Mouse (Mus musculus) heart, adult 9 months (tissue): ENCODE measurements around the gene Dbndd2.

Experiments
- DNase-seq, 2 experiments: peaks; one replicate each; pipeline ENCODE4 v3.0.0; 2022; ENCODE audit warnings: low spot score in 2 of 2

Gene Dbndd2

GRCm38 (mm10) chr2:164453887-164454500 lies 31.9 kb upstream of the Dbndd2 start:
- DNase-seq = no peak

GRCm38 (mm10) chr2:164454846-164455245 lies 31.1 kb upstream of the Dbndd2 start:
- DNase-seq = peak; percentile 87 to 92

DNA sequence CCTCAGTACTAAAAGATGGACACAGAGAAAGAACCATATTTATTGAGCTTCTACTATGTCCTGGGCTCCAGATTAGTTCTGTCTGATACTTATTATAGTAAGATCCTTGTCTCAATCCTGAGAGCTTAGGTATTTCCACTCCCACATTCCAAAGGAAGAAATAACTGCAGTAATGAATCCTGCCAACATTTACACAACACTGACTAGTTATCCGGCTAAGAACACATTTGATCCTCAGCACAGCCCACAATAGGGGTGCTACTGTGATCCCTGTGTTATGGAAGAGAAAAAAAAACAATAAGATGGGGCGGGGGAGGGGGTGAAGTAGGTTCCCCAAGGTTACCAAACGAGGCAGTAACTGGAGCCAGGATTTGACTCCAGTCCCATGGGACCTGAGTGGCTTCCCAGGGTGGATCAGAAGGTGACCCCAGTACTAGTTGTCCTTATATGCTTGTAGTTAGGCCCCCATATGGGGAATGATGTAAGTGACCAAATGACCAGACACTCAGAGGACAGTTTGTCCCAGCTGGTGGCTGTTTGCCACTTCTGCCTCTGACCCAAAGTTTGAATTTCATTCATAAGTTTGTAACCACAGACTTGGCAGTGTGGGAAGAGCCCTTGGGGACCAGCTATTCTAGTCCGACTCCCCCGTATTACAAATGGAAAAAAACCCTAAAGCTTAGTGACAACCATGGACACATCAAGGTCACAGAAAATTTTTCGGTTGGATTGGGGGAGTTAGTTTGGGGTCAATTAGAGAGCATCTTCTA lies 30.3 kb upstream of the Dbndd2 start:
- peak; percentile 71 to 76 for DNase-seq

DNA sequence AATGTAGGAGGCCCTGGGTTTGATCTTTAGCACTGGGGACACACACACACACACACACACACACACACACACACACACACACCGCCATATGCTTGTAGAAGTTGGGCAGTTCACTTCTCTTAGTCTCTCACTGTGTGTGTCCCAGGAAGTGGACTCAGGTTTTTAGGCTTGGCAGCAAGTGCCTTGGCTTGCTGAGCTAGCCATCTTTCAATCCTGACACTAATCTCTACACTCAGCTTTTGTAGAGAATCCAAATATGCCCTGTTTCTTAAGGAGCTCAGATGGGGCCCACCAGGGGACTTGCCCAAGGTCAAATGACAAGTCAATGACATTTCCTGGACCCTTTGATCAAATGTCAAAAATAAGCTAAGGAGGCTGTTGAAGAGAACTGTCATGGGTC lies 29.5 kb upstream of the Dbndd2 start:
- DNase-seq = no peak

GRCm38 (mm10) chr2:164456864-164457300 lies 29.0 kb upstream of the Dbndd2 start, which contains the start of gene Sys1:
TSS of gene Sys1 (plus strand) at chr2:164456964.
- DNase-seq = peak in 1 of 2 experiments; percentile 34

DNA sequence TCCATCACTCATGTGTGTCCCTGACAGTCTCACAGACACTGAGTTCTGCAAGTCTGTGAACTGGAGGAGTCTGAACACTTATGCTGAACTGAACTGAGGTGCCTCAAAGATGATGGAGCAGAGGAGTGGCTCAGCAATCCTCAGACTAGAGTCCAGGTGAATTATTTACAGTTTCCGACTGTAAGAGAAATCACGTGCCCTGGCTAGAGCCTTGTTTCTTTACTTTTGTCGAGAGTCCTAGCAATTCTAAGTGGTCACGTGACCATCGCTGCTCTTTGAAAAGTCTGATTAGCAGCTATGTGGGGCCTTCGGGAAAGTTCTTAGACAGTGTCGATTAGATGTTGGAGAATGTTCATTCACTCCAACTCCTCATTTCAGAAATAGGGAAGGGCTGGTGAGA lies 28.0 kb upstream of the Dbndd2 start:
- DNase-seq = no peak

DNA sequence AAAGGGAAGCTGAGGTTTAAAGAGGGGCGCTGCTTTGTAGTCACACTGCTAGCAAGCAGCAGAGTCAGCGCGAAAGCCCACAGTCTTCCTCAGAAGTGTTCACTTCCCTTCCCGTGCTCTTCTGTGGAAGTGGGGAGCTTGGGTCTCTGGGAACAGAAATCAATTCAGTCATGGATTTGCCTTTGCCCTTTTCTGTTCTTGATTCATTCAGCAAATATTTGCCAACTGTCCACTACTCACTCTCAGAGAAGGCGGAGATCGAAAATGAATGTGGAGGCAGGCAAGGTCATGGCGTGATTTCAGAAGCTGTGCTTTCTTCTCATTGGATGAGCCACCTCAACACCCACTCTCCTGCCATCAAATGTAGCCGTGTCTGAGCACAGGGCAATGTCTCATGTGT lies 27.4 kb upstream of the Dbndd2 start:
- no peak for DNase-seq

GRCm38 (mm10) chr2:164460745-164461551 lies 25.0 kb upstream of the Dbndd2 start, which contains the start of gene Gm20458:
TSS of gene Gm20458 (plus strand) at chr2:164460967.
- peak; percentile 97 to 98 for DNase-seq

GRCm38 (mm10) chr2:164465161-164465560 lies 20.7 kb upstream of the Dbndd2 start:
- DNase-seq = no peak

- no peak for DNase-seq
Measured at GRCm38 (mm10) chr2:164466787-164467186, 19.1 kb upstream of the Dbndd2 start.

GRCm38 (mm10) chr2:164470254-164470653 lies 15.7 kb upstream of the Dbndd2 start:
- DNase-seq = no peak

GRCm38 (mm10) chr2:164473624-164474023 lies 12.3 kb upstream of the Dbndd2 start, which contains the start of gene Trp53tg5:
TSS of gene Trp53tg5 (minus strand) at chr2:164473724.
- DNase-seq = no peak

GRCm38 (mm10) chr2:164486258-164487114 lies 580 bp downstream of the Dbndd2 start:
- DNase-seq = peak; percentile 70 to 73

GRCm38 (mm10) chr2:164487115-164487527 lies 1.2 kb downstream of the Dbndd2 start:
- no peak for DNase-seq

DNA sequence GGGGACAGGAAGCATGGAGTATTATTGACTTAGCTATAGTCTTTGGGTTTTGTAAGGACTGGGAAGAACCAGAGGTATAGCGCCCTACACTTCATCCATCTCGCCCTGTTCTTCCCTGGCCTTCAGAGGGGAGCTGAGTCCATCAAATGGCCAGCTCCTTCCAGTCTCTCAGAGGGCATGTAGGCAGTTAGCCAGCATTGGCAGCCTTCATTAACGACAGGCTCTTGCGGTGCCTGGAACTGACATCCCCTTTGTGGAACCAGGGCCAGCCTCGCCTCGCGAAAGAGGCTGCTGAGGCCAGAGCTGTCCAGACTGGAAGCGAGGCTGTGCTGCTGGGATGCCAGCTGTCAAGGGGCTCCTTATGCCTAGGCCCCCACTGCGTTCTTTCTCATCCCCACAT lies 1.9 kb downstream of the Dbndd2 start:
- DNase-seq = no peak

DNA sequence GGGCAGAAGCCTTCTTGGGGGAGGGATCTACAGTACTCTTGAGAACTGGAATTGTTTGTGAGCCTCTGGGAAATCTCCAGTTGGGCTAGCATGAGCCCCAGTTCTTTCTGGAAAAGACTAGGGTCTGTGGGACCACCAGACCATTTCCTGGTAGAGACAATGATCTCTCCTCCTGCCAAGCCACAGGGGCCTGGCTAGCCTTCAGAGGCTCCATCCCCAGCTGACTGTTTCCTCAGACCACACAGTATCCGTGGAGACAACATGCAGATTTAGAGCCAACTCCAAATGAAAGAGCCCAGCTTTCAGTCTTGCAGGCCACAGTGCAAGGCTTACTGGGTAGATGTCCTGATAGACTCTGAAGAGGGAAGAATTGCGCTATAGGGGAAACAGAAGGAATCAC lies 8.2 kb downstream of the Dbndd2 start:
- no peak for DNase-seq

GRCm38 (mm10) chr2:164496331-164496730 lies 10.4 kb downstream of the Dbndd2 start:
- no peak for DNase-seq

DNA sequence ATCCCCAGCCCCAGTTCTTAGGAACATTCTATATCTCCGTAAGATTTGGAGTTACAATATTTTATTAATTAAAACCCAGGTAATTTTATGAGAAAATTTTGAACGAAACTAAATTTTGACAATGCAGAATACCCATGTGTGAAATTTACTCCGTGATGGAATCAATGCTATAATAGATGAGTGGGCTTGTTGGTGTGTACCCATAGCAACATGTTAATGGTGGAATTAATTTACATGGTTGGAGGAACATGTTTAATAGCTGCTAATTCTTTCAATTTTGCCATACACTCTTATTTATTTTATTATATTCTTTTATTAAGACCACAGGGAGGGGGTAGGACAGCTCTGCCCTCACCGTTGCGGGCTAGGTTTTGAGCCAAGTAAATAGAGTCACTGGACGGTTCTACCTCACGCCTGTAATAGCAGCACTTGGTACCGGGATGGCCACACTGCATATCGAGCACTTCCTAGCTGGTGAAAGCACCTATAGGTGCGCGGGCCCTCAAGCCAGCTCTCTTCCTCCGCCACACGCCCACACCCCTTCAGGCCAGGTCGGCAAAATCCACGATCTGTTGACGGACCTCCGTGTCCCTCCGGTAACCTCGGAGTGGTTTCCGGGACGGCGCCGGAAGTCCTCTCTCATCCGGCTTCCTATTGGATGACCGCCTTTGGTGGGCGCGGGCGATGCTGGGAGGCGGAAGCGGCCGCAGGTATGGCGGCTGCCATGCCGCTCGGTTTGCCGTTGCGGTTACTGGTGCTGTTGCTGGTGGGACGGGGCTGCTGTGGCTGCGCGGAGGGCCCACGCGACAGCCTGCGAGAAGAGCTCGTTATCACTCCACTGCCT lies 11.2 kb downstream of the Dbndd2 start, which contains the start of gene Pigt:
TSS of gene Pigt (plus strand) at position 674 of the 844 bp plus-strand sequence.
- peak; percentile 87 for DNase-seq

DNA sequence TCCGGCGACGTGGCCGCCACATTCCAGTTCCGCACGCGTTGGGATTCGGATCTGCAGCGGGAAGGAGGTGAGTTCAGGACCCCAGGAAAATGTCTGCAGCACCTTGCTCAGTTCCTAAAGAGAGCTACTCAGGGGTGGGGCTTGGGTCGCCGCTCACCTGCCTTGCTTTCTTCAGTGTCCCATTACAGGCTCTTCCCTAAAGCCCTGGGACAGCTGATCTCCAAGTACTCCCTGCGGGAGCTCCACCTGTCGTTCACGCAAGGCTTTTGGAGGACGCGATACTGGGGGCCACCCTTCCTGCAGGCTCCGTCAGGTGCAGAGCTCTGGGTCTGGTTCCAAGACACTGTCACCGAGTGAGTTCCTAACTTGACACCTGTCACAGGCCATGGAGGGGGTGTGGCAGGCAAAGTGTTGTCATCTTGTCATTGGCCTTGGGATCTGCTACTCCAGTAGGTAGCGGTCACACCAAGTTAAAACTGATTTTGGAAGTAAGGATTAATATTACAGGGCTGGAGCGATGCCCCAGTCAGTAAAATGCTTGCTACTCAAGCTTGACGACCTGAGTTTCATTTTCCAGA lies 11.9 kb downstream of the Dbndd2 start:
- DNase-seq = no peak

GRCm38 (mm10) chr2:164499317-164499716 lies 13.4 kb downstream of the Dbndd2 start:
- no peak for DNase-seq
